ENCODE assay signal across 8 mouse cellular contexts in the genomic region with DNA sequence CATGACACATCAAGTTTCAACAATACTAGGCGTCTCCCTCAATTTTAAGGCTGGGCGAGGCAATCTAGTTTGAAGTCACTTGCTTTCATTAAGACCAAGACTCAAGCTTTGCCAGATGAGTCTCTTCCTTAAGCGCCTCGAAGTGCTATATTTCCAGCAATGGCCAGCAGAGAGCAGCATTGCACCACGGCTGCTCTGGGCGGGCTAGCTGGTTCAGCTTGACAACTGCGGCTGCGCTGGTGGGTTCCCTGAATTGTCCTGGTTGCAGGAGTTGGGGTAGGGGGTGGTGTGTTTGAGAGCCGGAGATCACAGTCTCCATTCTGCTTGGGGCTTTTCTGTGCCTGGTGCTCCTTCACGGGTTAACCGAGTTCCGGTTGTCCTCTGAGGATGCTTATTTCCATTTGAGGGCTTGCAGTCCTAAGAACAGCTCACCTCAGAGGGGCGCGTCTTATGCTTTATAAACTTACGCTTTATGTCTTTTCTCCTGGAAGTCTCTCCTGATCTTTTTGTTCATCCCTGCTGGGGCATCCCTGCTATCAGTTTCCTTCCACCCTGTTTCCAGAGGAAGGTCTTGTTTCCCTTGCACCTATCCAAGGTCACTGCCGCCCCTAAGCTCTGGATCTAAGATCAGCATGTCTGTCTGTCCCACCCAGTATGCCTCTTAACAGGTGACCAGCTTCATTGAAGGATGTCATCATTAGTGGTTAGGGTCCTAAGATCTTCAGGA. TPM values are rescaled to one million over a fixed set of nuclear protein-coding genes. Genes with fewer than 3 reads are reported as not detected.
DNase-seq lines count a peak whose midpoint lies in the region; ATAC-seq lines count a peak whose summit lies in the region.

No protein-coding gene starts in this region.

- WGBS in limb, embryonic 13.5 days: 20% methylated on average over 16 of the region's 16 CpGs
- WGBS in neural tube, embryonic 12.5 days: 20% methylated on average over 16 of the region's 16 CpGs

- H3K27me3 ChIP-seq in limb, embryonic 13.5 days: peaks cover 41% of the 10 kb centered on the region
- H3K27me3 ChIP-seq in neural tube, embryonic 12.5 days (replicated peaks): peaks cover 4% of the 10 kb centered on the region

- H3K27ac ChIP-seq in limb, embryonic 13.5 days: no peak overlapping the region
- no peak overlapping the region for H3K27ac ChIP-seq in neural tube, embryonic 12.5 days

- DNase-seq in ovary, postnatal 10 days (ENCODE audit: low spot score): peak; percentile 58
- DNase-seq in ovary, adult 18-20 months (ENCODE audit: low spot score): no peak
- DNase-seq in cerebellum, adult 9-10 months: peak; percentile 59
- peak; percentile 58 for DNase-seq in induced T-regulatory cell, adult 2 months (ENCODE audit: low read depth)
- peak; percentile 57 for DNase-seq in thymus, postnatal 25 days

- H3K9ac ChIP-seq in limb, embryonic 13.5 days: no peak overlapping the region
- 0 out of 2 replicates have a peak overlapping the region, but pooled peaks have one; percentile 17 for H3K9ac ChIP-seq in neural tube, embryonic 12.5 days

- H3K4me3 ChIP-seq in limb, embryonic 13.5 days: no peak overlapping the region
- no peak overlapping the region for H3K4me3 ChIP-seq in neural tube, embryonic 12.5 days

- H3K9me3 ChIP-seq in limb, embryonic 13.5 days: no peaks in the 10 kb centered on the region
- 0 out of 2 replicates have a peak, but pooled peaks cover 4% of the 10 kb centered on the region for H3K9me3 ChIP-seq in neural tube, embryonic 12.5 days

- no peaks in the 10 kb centered on the region for H3K36me3 ChIP-seq in limb, embryonic 13.5 days
- H3K36me3 ChIP-seq in neural tube, embryonic 12.5 days: no peaks in the 10 kb centered on the region

- H3K4me2 ChIP-seq in limb, embryonic 13.5 days (replicated peaks): peak overlapping the region; percentile 38
- H3K4me2 ChIP-seq in neural tube, embryonic 12.5 days (replicated peaks): peak overlapping the region; percentile 45

- H3K4me1 ChIP-seq in limb, embryonic 13.5 days: no peaks in the 10 kb centered on the region
- H3K4me1 ChIP-seq in neural tube, embryonic 12.5 days: no peaks in the 10 kb centered on the region

- ATAC-seq in frontal cortex, adult (ENCODE audit: low TSS enrichment): peak; percentile 98
- ATAC-seq in limb, embryonic 13.5 days (ENCODE audit: low FRiP score, low read depth): peak; percentile 66
- peak; percentile 83 for ATAC-seq in neural tube, embryonic 12.5 days (ENCODE audit: low FRiP score, low read depth)

RNA-seq across cellular contexts. Expression of a gene that starts 9.0 kb away (rescaled TPM):
- 0.50 and 0.91 TPM in 2 replicates for polyA plus RNA-seq in limb, embryonic 13.5 days (2015; fragmentation: Nextera tagmentation; extraction: Ambion mirVana)
- 2.0 and 2.4 TPM in 2 replicates for polyA plus RNA-seq in neural tube, embryonic 12.5 days (2016; fragmentation: Nextera tagmentation; extraction: Ambion mirVana)
